Mouse (Mus musculus) thymus, postnatal 0 days (tissue): Measurements from ENCODE around the gene Lmod3. TPM values are rescaled to one million over a fixed set of nuclear protein-coding genes. Genes with fewer than 3 reads are reported as not detected.

Experiments
- DNase-seq: peaks from one replicate; pipeline ENCODE4 v3.0.0-alpha.2; 2015; ENCODE audit warnings: low spot score
- polyA plus RNA-seq: library from polyadenylated mRNA; unstranded; fragments of >200 nt; fragmentation: Nextera tagmentation; extraction: Ambion mirVana; gene quantifications from 2 replicates; pipeline ENCODE4 v1.2.1, GENCODE M21; 2015

Lmod3 gene
- polyA plus RNA-seq, 1 experiment from 2014 or later = 0.13 TPM

DNA sequence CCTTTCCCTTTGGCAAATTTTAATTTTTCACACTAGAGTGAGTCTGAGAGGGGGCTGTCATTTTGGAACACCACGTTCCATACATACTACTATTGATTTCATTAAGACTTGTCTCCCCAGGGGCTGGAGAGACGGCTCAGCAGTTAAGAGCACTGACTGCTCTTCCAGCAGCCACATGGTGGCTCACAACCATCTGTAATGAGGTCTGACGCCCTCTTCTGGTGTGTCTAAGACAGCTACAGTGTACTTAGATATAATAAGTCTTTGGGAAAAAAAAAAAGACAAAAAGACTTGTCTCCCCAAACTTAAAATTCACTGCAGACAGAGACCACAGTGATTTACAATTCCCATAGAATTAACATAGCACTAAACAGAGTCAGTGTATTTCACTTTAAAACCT, 52.1 kb downstream of the Lmod3 start:
- DNase-seq = no peak

Other genes with a start within 250 kb of the Lmod3 start
- gene Fam19a4, start 192.3 kb downstream of the Lmod3 start, polyA plus RNA-seq = 0.88 and 1.1 TPM in 2 replicates
- 5.1 and 5.7 TPM in 2 replicates for gene Eogt, start 103.6 kb downstream of the Lmod3 start, polyA plus RNA-seq
- gene Tmf1, start 73.6 kb downstream of the Lmod3 start, polyA plus RNA-seq = 43.9 and 50.8 TPM in 2 replicates
- 53.1 and 55.4 TPM in 2 replicates for gene Uba3, start 47.1 kb downstream of the Lmod3 start, polyA plus RNA-seq
- 105 and 112 TPM in 2 replicates for gene Arl6ip5, start 42.1 kb downstream of the Lmod3 start, polyA plus RNA-seq